Mouse (Mus musculus) CD4-positive helper T cell, adult 2 months (primary cell): ENCODE results near the gene Traf4.

Experiments
- DNase-seq: peaks from one replicate; pipeline ENCODE4 v3.0.0-alpha.2; 2012; ENCODE audit warnings: low read depth, missing footprints, low spot score

Traf4 gene

DNA sequence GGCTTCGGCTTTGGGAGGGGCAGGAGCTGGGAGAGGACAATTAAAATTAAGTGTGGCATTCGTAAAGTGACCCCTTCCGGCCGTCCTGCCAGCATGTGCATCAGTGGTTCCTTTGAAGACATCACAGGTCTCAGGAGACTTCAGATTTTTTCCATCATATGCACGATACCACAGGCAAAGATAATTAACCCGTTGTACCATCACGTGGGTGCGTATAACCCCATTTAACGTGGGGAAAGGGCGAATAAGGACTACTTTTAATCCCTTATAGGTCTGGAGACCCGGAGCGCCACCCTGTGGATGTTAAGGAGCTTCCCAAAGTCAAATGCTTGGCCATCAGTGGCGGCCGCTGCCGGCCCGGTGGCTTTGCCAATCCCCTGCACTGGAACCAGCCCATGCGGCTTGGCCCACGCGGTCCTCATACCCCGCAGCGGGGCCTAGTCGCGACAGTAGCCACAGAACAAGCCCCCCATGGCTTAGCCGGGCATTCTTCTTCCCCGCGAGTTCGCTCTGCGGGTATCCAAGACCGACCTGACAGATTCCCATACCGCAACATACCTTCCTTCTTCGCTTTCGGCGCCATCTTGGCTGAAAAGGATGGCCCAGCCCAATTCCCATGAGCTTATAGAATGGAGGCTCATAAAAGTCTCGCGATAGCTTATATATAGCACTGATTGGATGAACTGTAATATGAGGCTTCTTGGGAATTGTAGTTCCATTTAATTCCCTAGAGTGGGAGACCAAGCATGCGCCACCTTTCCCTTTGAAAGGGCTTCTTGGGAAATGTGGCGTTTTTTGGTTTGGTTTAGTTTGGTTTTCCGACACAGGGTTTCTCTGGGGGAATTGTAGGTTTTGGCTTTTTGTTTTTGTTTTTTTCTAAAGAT lies 17.8 kb upstream of the Traf4 start, which contains the start of gene Rpl23a:
Gene Rpl23a, minus strand, starts transcription at position 624 of the 884 bp plus-strand sequence.
- DNase-seq = peak; percentile 92

DNA sequence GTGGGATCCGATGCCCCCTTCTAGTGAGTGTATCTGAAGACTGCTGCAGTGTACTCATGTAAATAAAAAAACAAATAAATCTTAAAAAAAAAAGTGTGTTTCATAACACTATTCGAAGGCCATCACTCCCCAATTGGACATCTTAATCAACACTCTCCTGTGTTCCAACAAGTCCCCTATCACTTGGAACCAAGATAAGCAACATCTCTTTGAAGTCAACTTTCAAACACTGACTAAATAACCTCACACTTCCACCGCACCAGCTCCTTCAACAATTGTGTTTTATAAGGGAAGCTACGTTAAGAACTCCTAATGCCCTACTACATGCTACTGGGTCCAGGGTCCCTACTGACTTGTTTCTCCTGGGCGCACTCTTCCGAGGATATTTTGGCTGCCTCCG lies 17.1 kb upstream of the Traf4 start:
- no peak for DNase-seq

DNA sequence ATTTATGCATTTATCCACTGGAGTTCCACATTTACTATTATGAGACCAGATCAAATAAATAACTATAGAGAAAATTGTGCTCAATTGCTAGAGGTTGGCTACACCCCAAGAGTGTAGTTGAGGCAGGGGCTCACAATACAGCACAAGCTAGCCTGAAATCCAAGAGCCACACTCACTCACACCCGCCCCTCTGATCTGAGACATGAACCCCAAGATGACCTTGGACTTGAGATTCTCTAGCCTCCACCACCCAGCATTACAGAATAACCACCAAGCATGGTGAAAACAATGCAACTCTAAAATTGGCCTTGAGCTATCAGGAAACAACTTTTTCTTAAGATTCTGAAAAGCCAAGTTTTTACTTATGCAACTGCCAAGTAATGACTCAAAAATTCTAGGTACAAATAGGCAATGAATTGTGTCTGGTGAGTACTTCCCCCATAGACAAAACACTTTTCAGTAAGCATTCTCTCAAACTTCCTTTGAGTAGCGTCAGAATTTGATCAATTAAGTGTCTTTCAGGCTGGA lies 16.5 kb upstream of the Traf4 start:
- DNase-seq = no peak

DNA sequence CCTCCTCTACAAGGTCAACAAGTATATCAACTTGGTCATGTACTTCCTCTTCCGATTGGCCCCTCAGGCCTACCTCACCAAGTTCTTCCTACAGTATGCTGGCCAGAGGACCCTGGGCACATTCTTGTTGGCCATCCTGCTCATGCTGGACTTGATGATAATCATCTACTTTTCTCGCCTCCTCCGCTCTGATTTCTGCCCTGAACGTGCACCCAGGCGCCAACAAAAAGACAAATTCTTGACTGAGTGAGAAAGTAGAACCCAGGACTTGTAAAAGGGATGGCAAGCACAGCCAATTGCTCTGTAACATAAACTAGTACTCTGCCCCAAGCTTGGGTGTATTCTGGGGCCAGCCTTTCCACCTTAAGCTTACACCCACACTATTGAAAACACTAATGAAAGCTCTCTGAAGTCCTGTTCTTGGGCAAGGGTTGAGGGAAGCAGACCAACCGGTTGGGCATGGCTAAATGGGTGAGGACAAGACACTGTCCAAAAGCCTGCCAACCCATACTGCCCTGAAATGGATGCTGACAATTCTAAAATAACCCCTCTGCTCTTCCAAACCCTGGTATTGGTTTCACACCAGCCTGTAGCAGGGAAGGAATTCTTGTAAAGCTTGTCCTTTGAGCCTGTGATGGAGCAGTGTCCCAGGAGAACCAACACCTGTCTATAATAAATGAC lies 14.8 kb upstream of the Traf4 start:
- DNase-seq = peak; percentile 11

DNA sequence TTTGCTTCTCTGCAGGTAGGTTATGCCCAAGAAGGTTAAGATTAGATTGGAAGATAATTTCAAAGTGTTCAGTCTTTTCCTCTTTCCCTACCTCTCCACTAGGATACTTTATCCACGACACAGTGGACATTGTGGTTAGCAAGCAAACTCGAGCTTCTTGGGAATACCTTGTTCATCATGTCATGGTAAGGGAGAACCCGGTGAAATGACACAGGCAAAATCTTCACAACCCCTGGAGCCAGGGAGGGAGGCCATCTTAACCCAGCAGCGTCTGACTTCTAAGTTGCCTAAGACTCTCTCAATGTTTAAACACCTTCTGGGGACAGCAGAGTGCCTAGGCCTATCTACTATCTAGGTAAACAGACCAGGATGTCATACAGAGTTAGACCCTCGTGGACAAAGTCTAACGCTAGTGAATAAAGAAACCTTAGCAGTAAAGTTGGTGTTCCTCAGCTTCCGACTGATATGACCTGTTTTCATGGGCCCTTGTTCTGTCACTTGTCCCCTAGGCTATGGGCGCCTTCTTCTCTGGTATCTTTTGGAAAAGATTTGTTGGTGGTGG lies 14.1 kb upstream of the Traf4 start:
- peak; percentile 3 for DNase-seq

DNA sequence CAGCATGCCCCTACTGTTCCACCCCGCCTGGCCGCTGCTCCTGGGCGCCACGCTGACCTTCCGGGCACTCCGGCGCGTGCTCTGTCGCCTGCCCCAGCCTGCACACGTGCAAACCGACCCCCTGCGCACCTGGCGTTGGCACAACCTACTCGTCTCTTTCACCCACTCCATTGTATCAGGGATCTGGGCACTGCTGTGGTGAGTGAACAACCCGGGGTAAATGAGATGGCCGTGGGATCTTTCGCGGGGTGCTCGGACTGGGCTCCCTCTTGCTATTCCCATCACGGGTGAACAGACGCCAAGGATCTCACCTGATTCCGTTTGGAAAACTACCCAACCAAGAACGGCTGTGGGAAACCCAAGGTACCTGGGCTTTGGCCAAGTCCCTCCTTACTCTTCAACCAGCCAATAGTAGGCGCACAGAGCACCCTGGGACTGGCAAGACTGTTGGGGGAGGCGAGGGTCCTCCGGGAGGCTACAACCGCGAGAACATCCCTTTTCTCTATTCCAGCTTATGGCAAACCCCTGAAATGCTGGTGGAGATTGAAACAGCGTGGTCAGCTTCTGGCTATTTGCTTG lies 13.6 kb upstream of the Traf4 start:
- DNase-seq = peak; percentile 37

DNA sequence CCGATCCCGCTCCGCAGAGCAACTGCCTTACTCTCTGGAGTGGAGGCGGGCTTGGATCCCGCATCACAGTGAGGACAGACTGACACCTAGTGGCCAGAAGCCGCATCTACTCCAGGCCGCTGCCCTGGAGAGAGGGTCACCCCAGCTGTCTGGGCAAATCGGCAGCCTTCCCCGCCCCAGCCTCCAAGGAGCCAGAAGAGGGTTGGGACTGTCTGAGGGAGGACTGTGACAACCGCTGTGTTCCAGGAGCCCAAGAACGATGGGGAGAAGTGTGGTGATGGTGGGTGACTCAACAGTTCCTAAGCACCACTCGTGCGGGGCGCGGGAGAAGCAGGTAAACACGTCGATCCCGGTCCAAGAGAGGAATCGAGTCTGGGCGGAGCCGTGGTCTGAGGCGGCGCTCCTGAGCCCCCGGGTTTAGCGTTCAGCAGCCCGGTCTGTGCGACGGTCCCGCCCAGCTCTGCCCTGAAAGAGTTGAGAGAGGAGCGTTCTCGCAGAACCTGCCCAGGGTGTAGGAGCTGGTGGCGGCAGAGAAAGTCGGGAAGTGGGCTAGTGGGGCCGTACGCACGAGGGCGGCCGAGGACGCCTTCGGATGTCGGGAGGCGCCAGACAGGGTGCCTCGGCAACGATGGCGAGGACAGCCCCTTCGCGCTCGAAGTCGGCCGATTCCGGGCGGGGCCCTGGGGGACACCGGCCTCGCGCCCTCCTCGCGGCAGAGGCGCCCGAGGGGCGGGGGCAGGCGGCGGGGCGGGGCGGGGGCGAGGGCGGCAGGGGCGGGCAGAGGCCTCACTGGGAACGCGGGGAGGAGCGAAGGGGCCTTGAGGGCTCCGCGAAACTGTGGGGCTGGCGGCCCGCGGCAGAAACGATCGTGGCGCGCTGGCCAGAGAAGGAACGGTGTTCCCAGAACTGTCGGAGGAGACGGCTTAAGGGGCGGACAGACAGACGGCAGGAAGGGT lies 12.8 kb upstream of the Traf4 start:
- DNase-seq = peak; percentile 91

DNA sequence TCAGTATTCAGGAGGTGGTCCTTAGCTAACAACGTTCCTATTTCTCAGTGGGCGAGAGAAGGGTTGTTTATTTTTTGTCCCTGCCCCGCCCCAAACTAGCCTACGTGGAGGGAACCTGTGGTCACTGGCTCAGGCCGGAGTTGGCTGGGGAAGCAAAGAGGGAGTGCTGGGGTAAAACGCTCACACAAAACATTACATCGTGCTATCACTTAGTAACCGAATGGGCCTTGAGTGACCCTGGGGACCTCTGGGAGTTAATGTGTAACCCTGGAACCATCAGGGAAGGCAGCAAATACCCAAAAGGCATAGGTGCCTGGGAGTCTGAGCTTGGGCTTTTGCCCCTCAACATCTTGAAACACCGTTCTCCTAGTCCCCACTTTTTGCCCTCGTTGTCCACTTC lies 12.0 kb upstream of the Traf4 start:
- DNase-seq = no peak

DNA sequence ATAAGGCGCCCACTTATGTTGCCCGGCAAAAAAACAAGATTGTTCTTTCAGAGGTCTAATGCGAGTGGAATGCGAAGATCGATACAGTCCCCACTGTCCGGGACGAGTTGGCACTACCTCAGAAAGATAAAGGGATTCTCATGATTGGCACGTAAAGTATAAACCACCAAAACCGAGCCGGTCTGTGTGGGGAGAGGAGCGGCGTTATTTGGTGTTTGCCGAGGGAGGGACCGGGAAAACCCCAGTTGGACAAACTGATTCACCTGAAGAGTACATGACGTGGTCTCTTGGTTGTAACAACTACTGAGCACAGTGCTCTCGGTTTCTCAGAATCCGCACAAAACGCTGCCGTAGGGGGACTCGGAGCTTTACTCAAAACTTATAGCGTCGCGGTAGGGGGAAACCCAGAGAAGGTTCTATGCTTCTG lies 11.5 kb upstream of the Traf4 start:
- DNase-seq = peak; percentile 82

DNA sequence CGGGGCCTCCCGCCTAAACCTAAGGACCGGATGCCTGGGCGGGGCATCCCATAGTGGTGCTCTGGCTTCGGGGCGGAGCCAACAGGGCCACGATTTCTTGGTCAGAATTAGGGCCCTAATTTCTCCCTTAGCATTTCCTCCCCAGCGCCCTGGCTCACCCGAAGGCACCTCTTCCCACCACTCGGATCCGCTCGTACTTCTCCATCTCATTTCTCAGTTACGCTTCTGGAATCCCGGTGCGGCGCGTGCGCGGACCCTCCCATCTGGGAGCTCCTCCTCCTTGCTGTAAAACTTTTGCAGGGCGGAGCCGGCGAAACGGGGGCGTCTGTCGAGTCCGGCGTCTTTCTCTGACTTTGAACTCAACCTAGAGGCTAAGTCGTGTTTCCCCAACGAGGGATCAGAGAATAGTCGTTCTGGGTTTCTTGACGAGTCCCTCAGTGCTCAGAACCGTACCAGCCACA lies 11.0 kb upstream of the Traf4 start, which contains the start of the genes Nek8 and Tlcd1:
Gene Nek8, minus strand, starts transcription at position 274 of the 461 bp plus-strand sequence.
Gene Tlcd1, plus strand, starts transcription at position 310 of the 461 bp plus-strand sequence.
- peak; percentile 93 for DNase-seq

DNA sequence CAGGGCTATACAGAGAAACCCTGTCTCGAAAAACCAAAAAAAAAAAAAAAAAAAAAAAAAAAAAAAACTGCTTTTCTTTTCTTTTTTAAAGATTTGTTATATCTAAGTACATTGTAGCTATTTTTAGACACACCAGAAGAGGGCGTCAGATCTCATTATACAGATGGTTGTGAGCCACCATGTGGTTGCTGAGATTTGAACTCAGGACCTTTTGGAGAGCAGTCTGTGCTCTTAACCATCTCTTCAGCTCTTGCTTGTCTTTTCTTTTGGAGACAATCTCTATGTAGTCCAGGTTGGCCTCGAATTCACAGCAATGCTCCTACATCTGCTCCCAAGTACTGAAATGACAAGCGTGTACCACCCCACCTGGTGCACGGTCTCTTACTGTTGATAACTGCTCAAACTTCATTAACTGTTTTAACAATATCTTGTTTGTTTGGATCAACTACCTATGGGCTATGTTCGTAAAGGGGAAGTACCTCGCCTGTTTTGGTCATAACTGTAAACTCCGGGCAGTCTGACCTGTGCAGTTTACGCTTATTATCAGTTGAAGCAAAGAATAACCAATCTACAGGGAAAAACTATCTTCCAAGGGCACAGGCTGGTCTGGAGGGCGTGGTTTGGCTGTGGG lies 10.5 kb upstream of the Traf4 start:
- no peak for DNase-seq

DNA sequence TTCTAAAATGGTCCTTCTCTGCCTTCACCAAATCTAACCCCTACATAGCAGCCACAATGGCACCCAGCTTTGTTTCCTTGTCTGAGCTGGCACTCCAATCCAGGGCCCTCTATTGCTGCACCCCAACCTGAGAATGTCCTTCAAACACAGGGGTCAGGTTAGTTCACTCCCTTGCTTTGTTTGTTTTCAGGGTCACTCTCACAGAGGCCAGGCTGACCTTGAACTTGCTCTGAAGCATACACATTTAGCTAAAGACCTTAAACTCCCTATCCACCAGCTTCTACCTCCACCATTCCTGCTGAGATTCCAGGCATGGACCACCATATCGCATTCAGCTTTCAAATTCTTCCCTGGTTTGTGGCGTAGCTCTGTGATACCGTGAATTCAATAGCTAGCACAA lies 9.1 kb upstream of the Traf4 start:
- no peak for DNase-seq

DNA sequence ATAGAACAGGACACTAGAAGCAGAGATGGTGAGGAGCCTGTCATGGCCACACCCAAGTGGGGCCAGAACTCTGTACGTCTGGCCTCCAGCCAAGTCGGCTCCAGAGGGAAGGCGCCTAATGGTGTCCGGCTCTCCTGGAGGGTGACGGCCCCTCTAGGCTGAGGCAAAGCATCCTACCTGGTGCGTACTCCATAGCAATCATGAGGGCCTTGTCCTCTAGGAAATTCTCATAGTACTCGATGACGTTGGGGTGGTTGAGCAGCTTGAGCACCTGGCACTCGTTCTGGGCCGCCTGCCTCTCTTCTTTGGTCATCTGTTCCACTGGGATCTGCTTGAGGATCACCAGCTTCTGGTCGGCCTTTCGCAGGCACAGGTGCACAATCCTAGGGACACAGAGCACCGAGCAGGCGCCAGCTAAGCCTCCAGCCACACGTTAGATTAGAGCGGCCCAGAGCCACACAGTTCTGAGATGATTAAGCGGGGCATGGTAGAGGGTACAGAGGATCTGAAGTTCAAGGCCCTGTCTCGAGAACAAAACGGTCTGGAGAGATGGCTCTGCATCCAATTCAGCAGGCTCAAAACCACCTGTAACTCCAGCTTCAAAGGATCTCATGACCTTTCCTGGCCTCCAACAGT lies 7.5 kb upstream of the Traf4 start:
- no peak for DNase-seq

DNA sequence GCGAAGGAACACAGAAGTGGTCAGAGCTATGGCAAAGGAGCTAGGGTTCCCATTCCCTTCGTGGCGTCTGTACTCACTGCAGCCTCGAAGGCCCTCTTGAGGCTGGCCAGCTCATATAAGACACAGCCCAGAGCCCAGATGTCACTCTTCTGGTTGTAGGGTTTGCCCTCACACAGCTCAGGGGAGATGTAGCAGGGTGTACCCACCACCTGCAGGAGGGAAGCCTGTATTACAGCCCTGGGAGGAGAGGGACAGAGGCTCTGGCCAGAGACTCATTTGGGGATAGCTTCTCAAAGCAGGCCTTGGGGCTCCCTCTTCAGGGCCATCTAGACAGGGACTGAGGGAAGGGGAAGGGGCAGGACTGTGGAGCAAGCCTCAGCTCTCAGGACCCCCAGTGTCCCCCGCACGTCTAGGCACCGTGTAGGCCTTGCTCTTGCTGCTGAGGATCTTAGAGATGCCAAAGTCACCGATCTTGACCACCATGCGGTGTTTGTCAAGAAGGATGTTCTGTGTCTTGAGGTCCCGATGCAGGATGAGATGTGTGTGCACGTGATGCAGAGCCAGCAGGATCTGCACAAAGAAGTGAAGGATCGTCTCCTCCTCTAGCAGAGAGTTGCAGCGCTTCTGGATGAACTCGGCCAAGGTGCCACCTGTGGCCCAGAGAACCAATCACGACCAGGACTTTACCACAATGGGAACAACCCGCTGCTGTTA lies 6.8 kb upstream of the Traf4 start:
- no peak for DNase-seq

DNA sequence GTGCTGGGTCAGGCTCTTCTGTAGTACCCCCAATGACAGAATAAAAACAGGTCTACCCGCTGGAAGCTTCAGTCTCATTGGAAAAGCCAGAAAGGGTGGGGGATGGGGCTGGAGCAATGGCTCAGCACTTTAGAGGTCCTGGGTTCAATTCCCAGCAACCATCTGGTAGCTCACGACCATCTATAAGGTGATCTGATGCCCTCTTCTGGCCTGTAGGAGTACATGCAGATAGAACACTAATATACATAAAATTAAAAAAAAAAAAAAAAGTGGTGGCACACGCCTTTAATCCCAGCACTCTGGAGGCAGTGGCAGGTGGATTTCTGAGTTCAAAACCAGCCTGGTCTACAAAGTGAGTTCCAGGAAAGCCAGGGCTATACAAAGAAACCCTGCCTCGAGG lies 5.9 kb upstream of the Traf4 start:
- DNase-seq = peak; percentile 35

DNA sequence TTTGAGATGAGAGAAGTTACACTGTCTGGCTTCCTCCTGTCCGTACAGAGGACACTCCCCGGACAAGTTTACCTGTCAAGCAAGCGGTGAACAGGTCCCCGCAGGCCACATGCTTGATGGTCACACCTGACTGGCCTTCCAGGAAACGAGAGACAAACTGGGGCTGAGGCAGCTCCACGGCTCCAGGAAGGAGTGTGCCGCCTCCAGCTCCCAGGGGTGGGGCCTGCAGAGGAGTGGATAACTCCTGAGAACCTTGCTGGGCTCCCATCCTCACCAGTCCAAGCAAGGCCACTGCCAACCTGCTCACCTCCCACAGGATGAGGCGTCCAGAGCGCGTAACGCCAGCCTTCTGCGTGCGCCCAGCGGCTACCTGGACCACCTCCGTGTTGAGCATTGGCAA lies 4.9 kb upstream of the Traf4 start:
- no peak for DNase-seq

DNA sequence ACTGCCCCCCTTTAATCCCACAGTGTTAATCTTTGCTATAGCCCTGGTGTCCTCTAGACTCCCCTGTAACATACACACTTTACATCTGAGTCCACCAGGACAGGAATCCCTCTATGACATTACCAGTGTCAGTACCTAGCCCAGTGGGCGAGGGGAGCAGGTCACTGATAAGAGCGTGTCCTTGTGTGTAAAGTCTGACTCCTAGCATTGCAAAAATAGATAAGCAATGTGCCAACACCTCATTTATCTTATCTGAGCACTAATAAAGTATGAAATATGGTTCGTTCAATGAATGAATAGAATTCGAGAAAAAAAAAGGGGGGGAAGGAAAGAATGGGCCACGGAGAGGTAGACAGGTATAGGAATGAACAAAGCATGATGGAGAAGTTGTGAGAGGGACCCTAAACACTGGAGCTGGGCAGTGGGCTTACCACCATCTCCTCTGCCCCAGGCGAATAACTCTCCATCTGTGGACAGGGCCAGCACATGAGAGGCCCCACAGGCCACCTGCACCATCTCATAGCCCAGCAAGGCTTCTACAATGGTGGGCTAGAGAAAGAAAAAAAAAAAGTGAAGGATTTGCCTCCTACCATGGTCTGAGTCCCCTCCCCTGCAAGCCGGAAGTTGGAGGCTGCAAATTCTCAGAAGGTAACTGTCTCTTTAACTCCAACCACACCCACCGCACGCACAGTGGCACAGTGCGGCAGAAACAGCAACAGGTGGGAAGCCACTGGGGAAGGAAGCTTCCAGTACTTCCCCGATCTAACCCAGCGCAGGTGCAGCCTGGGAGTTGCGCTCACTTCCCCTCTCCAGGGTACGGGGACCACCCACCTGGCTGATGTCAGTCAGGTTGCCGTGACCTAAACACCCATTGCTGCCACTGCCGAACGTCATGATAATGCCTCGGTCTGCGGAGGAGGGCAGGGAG lies 3.4 kb upstream of the Traf4 start:
- peak; percentile 84 for DNase-seq
